Mouse (Mus musculus) midbrain, embryonic 16.5 days (tissue): ENCODE data around the gene Trim9. TPM values are rescaled to one million over a fixed set of nuclear protein-coding genes. Genes with fewer than 3 reads are reported as not detected.

Experiments
- ATAC-seq: fragments of 200-750 bp; cut with Nextera tagmentation; 2 replicates; pipeline ENCODE4 v1.8.0; 2017; ENCODE audit warnings: moderate TSS enrichment
- H3K27ac ChIP-seq: fragments of 300-500 bp; sonication (generic); 2 replicates; pipeline ENCODE4 v1.5.1; 2014; ENCODE audit warnings: mild to moderate bottlenecking, low read length, mixed read lengths
- H3K27me3 ChIP-seq: fragments of 300-500 bp; sonication (generic); 2 replicates; pipeline ENCODE4 v1.6.1; 2014; ENCODE audit warnings: low read depth, low read length, mixed read lengths; ENCODE audit not compliant: control insufficient read depth, insufficient read depth
- H3K36me3 ChIP-seq: fragments of 300-500 bp; sonication (generic); 2 replicates; pipeline ENCODE4 v1.6.1; 2014; ENCODE audit warnings: mild to moderate bottlenecking, low read length, moderate library complexity, mixed read lengths; ENCODE audit not compliant: control insufficient read depth, insufficient read depth
- H3K4me1 ChIP-seq: fragments of 300-500 bp; sonication (generic); 2 replicates; pipeline ENCODE4 v1.6.1; 2014; ENCODE audit warnings: mild to moderate bottlenecking, low read length, mixed read lengths; ENCODE audit not compliant: control insufficient read depth, insufficient read depth
- H3K4me2 ChIP-seq: fragments of 300-500 bp; sonication (generic); 2 replicates; pipeline ENCODE4 v1.6.1; 2014; ENCODE audit warnings: mild to moderate bottlenecking, low read length, mixed read lengths
- H3K4me3 ChIP-seq: fragments of 300-500 bp; sonication (generic); 2 replicates; pipeline ENCODE4 v1.5.1; 2014; ENCODE audit warnings: low read depth, mild to moderate bottlenecking, low read length, moderate library complexity, mixed read lengths
- H3K9ac ChIP-seq: fragments of 300-500 bp; sonication (generic); 2 replicates; pipeline ENCODE4 v1.6.1; 2014; ENCODE audit warnings: low read depth, low read length, mixed read lengths
- H3K9me3 ChIP-seq: fragments of 300-500 bp; sonication (generic); replicated peaks from 2 replicates; pipeline ENCODE4 v1.6.1; 2014; ENCODE audit warnings: mild to moderate bottlenecking, low read length, mixed read lengths; ENCODE audit not compliant: control insufficient read depth, poor library complexity, severe bottlenecking
- WGBS: fragments of 180-500 bp; shearing (Covaris S2); extraction: QIAGEN DNeasy Blood & Tissue Kit; methylation state at CpG from one replicate; pipeline ENCODE4 v1.1.7; 2014; 5-methylcytosine and 5-hydroxymethylcytosine counted together
- polyA plus RNA-seq: library from polyadenylated mRNA; unstranded; fragments of >200 nt; fragmentation: Nextera tagmentation; extraction: Ambion mirVana; gene quantifications from 2 replicates; pipeline ENCODE4 v1.2.1, GENCODE M21; 2015

The Trim9 gene
- 88.6 and 108 TPM in 2 replicates for polyA plus RNA-seq

DNA sequence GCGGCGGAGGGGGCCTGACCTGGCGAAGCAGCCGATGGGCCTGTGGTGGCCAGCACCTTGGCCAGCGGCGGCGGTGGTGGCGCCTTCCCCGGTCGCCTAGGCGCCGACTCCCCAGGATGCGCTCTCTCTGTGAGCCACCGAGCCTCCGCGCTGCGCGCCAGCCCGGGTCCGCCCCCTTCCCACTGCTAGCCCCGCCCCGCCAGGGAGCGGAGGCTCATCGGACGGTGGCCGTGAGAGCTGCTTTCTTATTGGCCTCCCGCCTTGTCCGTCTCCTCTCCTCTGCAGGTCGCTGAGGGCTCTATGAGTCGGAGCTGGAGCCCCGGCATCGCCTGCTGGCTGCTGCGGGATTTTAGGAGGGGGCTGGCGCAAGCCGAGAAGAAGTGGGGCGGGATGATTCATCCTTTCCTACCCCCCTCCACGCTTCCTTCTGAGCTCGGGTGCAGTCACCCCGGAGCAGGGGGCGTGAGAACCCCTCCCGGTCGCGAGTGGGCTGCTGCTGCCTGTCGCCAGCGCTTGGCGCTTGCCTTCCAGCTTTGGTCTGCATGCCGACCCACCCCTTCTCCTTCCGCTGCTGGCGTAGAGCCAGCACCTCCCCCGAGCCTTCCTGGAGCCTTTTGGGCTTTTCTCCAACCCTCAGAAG, at the start of gene Trim9:
Gene Trim9 (minus strand): TSS at position 413 of the 640 bp plus-strand sequence.
- Histone ChIP-seq H3K9ac (peak within 1 kb of the TSS; percentile 94), H3K4me2 (peak within 1 kb of the TSS; percentile 67), H3K4me1 (peaks cover 24% of the 10 kb centered on the region), H3K4me3 (peak within 1 kb of the TSS; percentile 85), H3K27ac (peak within 1 kb of the TSS; percentile 99), H3K9me3 (no peaks in the 10 kb centered on the region), H3K27me3 (no peaks in the 10 kb centered on the region), H3K36me3 (no peaks in the 10 kb centered on the region)
- ATAC-seq, result peak; percentile 98
- WGBS, result 0% methylated on average over 42 of the region's 50 CpGs

DNA sequence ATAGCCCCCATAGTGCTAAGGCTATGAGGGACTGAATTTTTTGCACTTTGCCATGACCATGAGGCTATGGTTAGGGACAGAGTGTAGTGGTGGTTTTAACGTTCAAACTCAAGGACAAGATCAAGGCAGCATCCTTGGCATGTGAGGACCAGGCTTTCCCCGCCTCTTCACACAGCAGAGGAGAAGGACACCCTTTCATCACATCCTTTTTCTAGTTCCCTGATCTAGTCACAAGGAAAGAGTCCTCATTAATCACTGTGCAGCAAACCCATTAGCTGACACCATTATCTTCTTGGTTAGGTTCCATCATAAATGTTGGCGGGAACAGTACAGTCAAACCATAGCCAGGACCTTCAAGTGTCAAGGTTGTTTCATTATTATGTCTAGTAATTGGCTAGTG, 47.6 kb upstream of the Trim9 start:
- Histone ChIP-seq H3K36me3 (no peaks in the 10 kb centered on the region), H3K27me3 (no peaks in the 10 kb centered on the region), H3K4me2 (no peak overlapping the region), H3K4me1 (no peaks in the 10 kb centered on the region), H3K4me3 (no peak overlapping the region), H3K9me3 (no peaks in the 10 kb centered on the region), H3K9ac (no peak overlapping the region), H3K27ac (no peak overlapping the region)
- ATAC-seq, result no peak
- 88% methylated on average over 3 of the region's 3 CpGs for WGBS

DNA sequence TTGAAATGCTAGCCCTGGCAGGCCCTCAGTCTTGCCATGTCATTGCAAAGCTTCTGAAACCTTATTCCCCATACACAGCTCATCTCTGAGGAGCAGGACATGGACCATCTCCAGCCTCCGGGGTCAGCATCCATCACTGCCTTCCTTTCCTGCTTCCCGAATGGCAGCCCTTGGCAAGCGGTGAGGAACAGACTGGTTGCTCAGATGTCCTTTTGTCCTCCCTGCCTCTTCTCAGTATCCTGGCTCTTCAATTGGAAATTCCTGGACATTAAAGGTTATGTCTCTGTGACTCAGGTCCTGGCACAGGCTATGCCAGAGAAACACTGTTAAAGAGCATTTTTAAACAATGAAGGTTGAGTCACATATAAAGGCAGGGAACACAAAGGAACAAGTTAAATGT, 43.8 kb upstream of the Trim9 start:
- ATAC-seq, result no peak
- H3K27me3 ChIP-seq, result no peaks in the 10 kb centered on the region
- 87% methylated on average over 3 of the region's 3 CpGs for WGBS

DNA sequence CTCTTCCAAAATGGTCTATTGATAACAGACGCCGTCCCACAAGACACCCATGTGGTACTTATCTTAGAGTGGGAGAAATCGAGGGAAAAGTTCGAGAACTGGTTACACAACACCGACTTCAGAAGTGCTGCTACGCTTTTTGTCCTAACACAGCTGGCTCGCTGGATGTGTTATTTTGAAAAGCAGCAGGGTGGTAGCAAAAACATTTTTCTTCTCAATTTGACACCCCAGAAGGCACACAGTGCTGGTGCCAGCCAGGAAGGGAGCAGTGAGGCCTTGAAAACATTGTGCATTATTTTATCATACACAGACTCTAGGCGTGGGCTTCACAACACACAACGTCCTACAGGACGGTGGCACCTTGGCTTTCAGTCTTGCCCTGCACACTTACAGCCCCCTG, 27.6 kb upstream of the Trim9 start:
- 84% methylated on average over 10 of the region's 10 CpGs for WGBS
- no peaks in the 10 kb centered on the region for H3K36me3 ChIP-seq
- no peaks in the 10 kb centered on the region for H3K9me3 ChIP-seq
- H3K4me1 ChIP-seq, result no peaks in the 10 kb centered on the region
- ATAC-seq, result no peak
- H3K4me3 ChIP-seq, result no peak overlapping the region
- no peak overlapping the region for H3K4me2 ChIP-seq
- H3K27me3 ChIP-seq, result no peaks in the 10 kb centered on the region
- H3K27ac ChIP-seq, result no peak overlapping the region
- no peak overlapping the region for H3K9ac ChIP-seq

More for the DNA sequence above, 43.8 kb upstream of the Trim9 start:
- Histone ChIP-seq H3K9me3 (no peaks in the 10 kb centered on the region), H3K27ac (no peak overlapping the region), H3K4me2 (no peak overlapping the region), H3K4me3 (no peak overlapping the region), H3K9ac (no peak overlapping the region), H3K4me1 (no peaks in the 10 kb centered on the region), H3K36me3 (no peaks in the 10 kb centered on the region)

DNA sequence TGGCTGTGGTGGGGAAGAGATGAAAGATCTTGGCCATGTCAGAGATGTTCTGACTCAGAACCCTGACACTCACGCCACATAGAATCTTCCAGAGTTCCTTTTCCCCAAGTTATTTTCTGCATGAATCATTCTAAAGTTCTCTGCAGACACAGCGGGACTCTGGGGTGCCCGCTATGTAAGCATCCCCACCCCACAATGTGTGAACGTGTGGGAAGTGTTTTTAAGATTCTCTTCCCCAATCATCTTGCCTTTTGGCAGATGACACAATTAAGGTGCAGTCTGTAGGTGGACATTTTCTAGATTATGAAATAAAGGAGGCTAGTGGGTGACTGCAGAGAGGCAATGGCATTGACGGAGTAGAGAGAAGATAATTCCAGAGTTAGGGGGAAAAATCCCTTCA, 25.5 kb upstream of the Trim9 start:
- H3K4me3 ChIP-seq, result no peak overlapping the region
- H3K4me2 ChIP-seq, result no peak overlapping the region
- H3K36me3 ChIP-seq, result no peaks in the 10 kb centered on the region
- no peak overlapping the region for H3K9ac ChIP-seq
- H3K4me1 ChIP-seq, result peaks cover 4% of the 10 kb centered on the region
- no peak overlapping the region for H3K27ac ChIP-seq
- 89% methylated on average over 5 of the region's 5 CpGs for WGBS
- ATAC-seq, result no peak
- H3K27me3 ChIP-seq, result no peaks in the 10 kb centered on the region
- H3K9me3 ChIP-seq, result no peaks in the 10 kb centered on the region

DNA sequence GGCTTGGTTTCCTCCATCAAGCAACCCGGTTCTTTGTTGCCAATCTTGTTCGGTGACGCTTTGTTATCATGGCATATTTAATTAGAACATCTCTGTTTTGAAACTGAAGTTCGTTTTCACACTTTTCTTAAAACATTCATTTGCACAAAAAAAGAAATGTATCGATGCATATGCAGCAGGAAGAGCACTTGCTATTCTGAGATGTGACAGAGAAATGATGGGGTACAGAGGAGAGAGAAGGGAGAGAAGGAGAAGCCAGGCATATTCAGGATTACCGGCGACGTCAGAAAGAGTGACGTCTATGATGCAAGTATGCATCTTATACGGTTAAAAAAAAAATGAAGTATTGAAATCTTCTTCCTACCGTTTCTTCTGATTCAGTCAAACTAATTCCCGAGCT, 21.9 kb upstream of the Trim9 start:
- Histone ChIP-seq H3K4me2 (no peak overlapping the region), H3K27ac (no peak overlapping the region), H3K4me1 (peaks cover 13% of the 10 kb centered on the region), H3K36me3 (no peaks in the 10 kb centered on the region), H3K9ac (no peak overlapping the region), H3K27me3 (no peaks in the 10 kb centered on the region), H3K4me3 (no peak overlapping the region), H3K9me3 (no peaks in the 10 kb centered on the region)
- ATAC-seq, result no peak
- 84% methylated on average over 12 of the region's 12 CpGs for WGBS

DNA sequence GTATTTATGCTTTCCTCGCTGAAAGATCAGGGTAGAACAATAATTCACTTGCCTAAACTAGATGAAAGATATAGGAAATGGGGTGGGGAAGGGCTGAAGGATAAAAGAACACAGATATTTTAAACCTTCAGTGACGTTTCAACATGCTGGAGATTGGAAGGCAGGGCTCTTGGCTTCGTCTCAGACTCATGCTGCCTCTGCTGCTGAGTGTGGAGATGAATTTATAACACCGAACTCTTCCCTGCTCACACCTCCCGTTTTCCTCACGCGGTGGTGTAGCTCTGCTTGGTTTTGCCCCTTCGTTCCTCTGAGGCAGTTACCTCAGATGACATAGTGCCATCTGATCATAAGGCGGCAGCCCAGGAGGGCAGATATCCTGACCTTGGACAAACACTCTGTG, 21.4 kb upstream of the Trim9 start:
- no peak for ATAC-seq
- no peaks in the 10 kb centered on the region for H3K36me3 ChIP-seq
- H3K4me1 ChIP-seq, result peaks cover 13% of the 10 kb centered on the region
- H3K9ac ChIP-seq, result no peak overlapping the region
- H3K27ac ChIP-seq, result peak overlapping the region; percentile 55
- no peaks in the 10 kb centered on the region for H3K9me3 ChIP-seq
- no peak overlapping the region for H3K4me3 ChIP-seq
- no peak overlapping the region for H3K4me2 ChIP-seq
- no peaks in the 10 kb centered on the region for H3K27me3 ChIP-seq
- 64% methylated on average over 9 of the region's 9 CpGs for WGBS

DNA sequence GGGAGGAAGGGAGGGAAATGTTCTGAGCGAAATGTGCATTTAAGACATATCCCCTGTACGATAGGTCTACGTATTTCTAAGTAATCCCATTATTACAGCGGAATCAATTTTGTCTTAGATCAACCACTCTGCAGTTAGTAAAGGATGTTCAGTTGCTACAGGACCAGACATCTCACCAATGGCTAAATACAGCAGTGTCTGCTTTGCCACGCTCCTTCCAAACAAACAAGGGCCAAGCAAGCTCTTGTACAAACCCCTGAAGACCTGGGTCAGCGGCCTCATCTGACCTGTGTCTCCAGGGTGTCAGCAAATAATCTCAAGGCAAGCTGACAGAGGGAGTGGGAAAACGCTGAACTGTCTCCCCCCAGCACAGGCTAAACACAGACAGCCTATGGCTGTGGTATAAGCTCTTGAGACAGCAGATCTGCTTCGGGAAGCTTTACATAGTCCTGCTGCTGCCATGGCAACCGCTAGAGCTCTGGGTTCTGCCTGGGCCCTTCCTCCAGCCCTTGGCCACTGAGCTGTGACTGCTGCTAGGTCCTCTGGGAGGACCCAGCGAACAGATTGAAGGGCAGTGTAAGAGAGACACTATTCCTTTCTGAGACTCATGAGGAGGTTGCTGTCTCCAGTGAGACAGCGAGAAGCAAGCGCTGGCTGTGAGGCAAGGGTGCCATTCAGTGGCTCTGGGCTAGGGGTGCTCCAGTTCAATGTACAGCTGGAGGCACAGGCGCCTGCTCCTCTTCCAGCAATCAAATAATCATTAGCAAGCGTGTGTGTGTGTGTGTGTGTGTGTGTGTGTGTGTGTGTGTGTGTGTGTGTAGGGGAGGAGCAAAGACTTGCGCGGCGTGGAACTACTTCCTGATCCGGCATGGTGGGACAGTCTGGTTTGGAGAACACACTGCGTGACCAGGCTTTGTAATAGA, 20.2 kb upstream of the Trim9 start:
- Histone ChIP-seq H3K36me3 (no peaks in the 10 kb centered on the region), H3K9ac (peak overlapping the region; percentile 59), H3K27me3 (no peaks in the 10 kb centered on the region), H3K4me1 (peaks cover 13% of the 10 kb centered on the region), H3K4me3 (peak overlapping the region; percentile 8), H3K4me2 (peak overlapping the region; percentile 51), H3K27ac (peak overlapping the region; percentile 90), H3K9me3 (no peaks in the 10 kb centered on the region)
- peak; percentile 99 for ATAC-seq
- 8% methylated on average over 19 of the region's 19 CpGs for WGBS

DNA sequence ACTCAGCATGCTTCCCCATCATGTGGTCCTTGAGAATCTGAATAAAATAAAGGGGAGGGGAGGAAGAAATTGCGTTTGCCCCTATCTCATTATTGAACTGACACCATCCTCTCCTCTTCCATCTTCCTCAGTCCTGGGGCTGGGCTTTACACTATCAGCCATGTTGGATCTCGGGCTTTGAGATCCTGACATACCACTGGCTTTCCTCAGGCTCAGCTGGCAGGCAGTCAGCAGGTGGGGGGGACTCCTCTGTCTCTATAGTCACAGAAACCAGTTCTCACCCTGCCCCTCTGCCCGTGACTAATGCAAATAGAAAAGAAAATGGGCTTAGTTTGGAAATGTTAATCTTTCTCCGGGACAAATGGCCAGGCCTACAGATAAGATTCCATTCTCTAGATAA, 15.6 kb upstream of the Trim9 start:
- H3K27ac ChIP-seq, result no peak overlapping the region
- no peak for ATAC-seq
- H3K4me1 ChIP-seq, result peaks cover 9% of the 10 kb centered on the region
- H3K27me3 ChIP-seq, result no peaks in the 10 kb centered on the region
- no peak overlapping the region for H3K9ac ChIP-seq
- H3K36me3 ChIP-seq, result no peaks in the 10 kb centered on the region
- H3K9me3 ChIP-seq, result no peaks in the 10 kb centered on the region
- H3K4me3 ChIP-seq, result no peak overlapping the region
- WGBS, result 8% methylated on average over 4 of the region's 4 CpGs
- H3K4me2 ChIP-seq, result no peak overlapping the region
